Mouse (Mus musculus) megakaryocyte-erythroid progenitor cell, adult 5 weeks (primary cell): Measurements from ENCODE around the gene Slit1. TPM values are rescaled to one million over a fixed set of nuclear protein-coding genes. Genes with fewer than 3 reads are reported as not detected.

Source experiments
- polyA plus RNA-seq: library from polyadenylated mRNA; stranded (reverse); fragments of >175 nt; gene quantifications from 2 replicates; pipeline ENCODE4 v1.2.3, GENCODE M21; 2012

Gene Slit1
- polyA plus RNA-seq = 0.16 and 0.49 TPM in 2 replicates

DNA sequence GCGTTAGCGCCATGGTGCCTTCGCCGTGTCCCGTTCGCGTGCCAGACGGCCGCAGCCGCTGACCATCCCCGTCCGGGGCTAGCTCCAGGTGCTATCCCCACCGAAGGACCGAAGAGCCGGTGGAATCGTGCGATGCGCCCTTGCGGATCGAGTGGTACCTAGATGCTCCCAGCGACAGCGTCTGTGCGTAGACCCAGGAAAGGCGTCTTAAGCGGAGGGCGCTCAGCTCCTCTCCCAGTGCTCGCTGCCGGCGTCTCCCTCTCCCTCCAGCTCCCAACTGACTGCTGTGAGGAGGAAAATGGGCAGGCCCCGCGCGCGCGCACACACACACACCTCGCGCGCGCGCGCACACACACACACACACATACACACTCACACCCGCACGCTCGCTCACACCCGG lies at the start of gene Slit1:
Gene Slit1, minus strand, starts transcription at position 270 of the 400 bp plus-strand sequence.

DNA sequence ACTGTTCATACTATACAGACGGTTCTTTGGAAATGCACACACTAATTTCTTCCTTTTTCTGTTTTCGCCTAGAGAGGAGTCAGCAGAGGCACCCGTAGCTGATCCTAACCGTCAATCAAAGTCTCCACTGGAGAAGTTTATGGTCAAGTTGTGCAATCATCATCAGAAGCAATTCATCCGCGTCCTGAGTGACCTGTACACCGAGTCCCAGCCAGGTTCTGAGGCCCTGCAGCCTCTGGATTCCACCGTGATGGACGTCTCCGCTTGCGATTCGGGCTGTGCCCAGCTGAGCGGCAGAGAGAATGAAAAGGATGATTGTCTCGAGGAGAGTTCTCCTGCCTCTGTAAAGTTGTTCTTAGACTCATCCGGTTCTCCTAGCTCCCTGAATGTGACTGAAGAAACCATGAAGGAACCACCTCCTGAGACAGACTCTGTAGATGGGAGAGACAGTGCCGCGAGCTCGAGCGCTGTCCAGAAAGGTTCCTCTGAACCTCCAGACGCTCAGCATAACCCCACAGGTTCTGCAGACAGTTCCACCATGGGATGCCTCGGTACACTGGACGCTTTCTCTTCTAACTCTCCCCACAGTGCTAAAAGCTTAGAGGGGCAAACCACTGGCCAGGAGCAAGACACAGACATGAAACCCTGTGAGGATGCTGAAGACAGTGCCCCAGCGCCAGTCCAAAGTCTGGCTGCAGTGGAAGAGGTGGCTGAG lies 161.6 kb downstream of the Slit1 start, which contains the start of gene Gm340:
Gene Gm340, plus strand, starts transcription at position 665 of the 715 bp plus-strand sequence.

Other genes starting within 250 kb of the Slit1 start
- 0.66 and 1.4 TPM in 2 replicates for gene Gm340, start 161.3 kb downstream of the Slit1 start, polyA plus RNA-seq
- 3.0 and 4.1 TPM in 2 replicates for gene Arhgap19, start 58.4 kb upstream of the Slit1 start, polyA plus RNA-seq
- gene Frat1, start 86.3 kb upstream of the Slit1 start, polyA plus RNA-seq = 29.8 and 34.9 TPM in 2 replicates
- gene Frat2, start 104.5 kb upstream of the Slit1 start, polyA plus RNA-seq = 86.2 and 102 TPM in 2 replicates
- gene Rrp12, start 152.5 kb upstream of the Slit1 start, polyA plus RNA-seq = 20.1 and 31.0 TPM in 2 replicates
- gene Pgam1, start 168.3 kb upstream of the Slit1 start, polyA plus RNA-seq = 481 and 651 TPM in 2 replicates
- 25.4 and 27.6 TPM in 2 replicates for gene Exosc1, start 189.8 kb upstream of the Slit1 start, polyA plus RNA-seq
- 36.2 and 43.1 TPM in 2 replicates for gene Zdhhc16, start 189.8 kb upstream of the Slit1 start, polyA plus RNA-seq
- gene Mms19, start 237.5 kb upstream of the Slit1 start, polyA plus RNA-seq = 13.2 and 15.5 TPM in 2 replicates
- 22.7 and 31.2 TPM in 2 replicates for gene Ubtd1, start 238.1 kb upstream of the Slit1 start, polyA plus RNA-seq